Mouse (Mus musculus) neural tube, embryonic 11.5 days (tissue): Measurements from ENCODE around the gene Crebbp. TPM values are rescaled to one million over a fixed set of nuclear protein-coding genes. Genes with fewer than 3 reads are reported as not detected.

Experiments
- ATAC-seq: fragments of 200-750 bp; cut with Nextera tagmentation; 2 replicates; pipeline ENCODE4 v1.8.0; 2017; ENCODE audit warnings: moderate number of reproducible peaks, mild to moderate bottlenecking, moderate TSS enrichment, moderate library complexity; ENCODE audit not compliant: insufficient read depth, low FRiP score, low TSS enrichment
- DNase-seq: peaks from one replicate; pipeline ENCODE4 v3.0.0-alpha.2; 2015; ENCODE audit warnings: low spot score
- H3K27ac ChIP-seq: fragments of 300-500 bp; sonication (generic); 2 replicates; pipeline ENCODE4 v1.5.1; 2014; ENCODE audit warnings: low read depth, mild to moderate bottlenecking, low read length
- H3K27me3 ChIP-seq: fragments of 300-500 bp; sonication (generic); 2 replicates; pipeline ENCODE4 v1.6.1; 2014; ENCODE audit warnings: mild to moderate bottlenecking, low read length, mixed read lengths; ENCODE audit not compliant: control insufficient read depth, insufficient read depth
- H3K36me3 ChIP-seq: fragments of 300-500 bp; sonication (generic); 2 replicates; pipeline ENCODE4 v1.6.1; 2014; ENCODE audit warnings: mild to moderate bottlenecking, low read length, moderate library complexity, mixed read lengths; ENCODE audit not compliant: control insufficient read depth, insufficient read depth
- H3K4me1 ChIP-seq: fragments of 300-500 bp; sonication (generic); 2 replicates; pipeline ENCODE4 v1.6.1; 2014; ENCODE audit warnings: low read length, mixed read lengths; ENCODE audit not compliant: control insufficient read depth, insufficient read depth
- H3K4me2 ChIP-seq: fragments of 300-500 bp; sonication (generic); 2 replicates; pipeline ENCODE4 v1.6.1; 2014; ENCODE audit warnings: low read depth, mild to moderate bottlenecking, moderate library complexity
- H3K4me3 ChIP-seq: fragments of 300-500 bp; sonication (generic); 2 replicates; pipeline ENCODE4 v1.5.1; 2014; ENCODE audit warnings: low read depth, low read length
- H3K9ac ChIP-seq: fragments of 300-500 bp; sonication (generic); 2 replicates; pipeline ENCODE4 v1.6.1; 2014; ENCODE audit warnings: mild to moderate bottlenecking, low read length
- H3K9me3 ChIP-seq: fragments of 300-500 bp; sonication (generic); 2 replicates; pipeline ENCODE4 v1.6.1; 2016; ENCODE audit warnings: low read length; ENCODE audit not compliant: control insufficient read depth
- WGBS: fragments of 180-500 bp; shearing (Covaris S2); extraction: QIAGEN DNeasy Blood & Tissue Kit; methylation state at CpG from one replicate; pipeline ENCODE4 v1.1.7; 2014; 5-methylcytosine and 5-hydroxymethylcytosine counted together
- microRNA-seq: library from miRNA; unstranded; fragments of <30 nt; microRNA quantifications from one replicate; pipeline ENCODE4, GENCODE M21; 2016
- polyA plus RNA-seq: library from polyadenylated mRNA; unstranded; fragments of >200 nt; fragmentation: Nextera tagmentation; extraction: Ambion mirVana; gene quantifications from 2 replicates; pipeline ENCODE4 v1.2.1, GENCODE M21; 2014

The Crebbp gene
- polyA plus RNA-seq, 1 experiment from 2014 or later: 34.3 TPM

DNA sequence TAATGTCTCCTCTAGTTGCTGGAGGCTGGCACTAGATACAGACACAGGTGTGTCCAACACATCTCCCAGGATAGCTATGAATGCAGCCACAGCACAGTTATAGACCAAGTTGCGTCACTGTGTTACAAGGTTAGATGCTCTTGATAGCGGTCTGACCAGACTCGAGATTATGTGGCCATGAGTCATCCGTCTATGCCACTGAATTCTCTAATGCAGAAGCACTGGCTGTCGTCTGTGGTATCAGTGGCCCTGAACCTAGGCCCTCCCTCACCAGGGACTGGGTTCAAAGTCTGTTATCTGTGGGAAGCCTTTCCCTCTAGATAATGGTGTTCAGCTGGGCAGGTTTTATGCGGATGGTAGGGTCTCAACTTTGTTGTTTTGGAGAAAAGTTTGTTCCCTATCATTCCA is 181.5 kb downstream of the Crebbp start:
- H3K36me3 ChIP-seq: peaks cover 3% of the 10 kb centered on the region
- H3K4me2 ChIP-seq: no peak overlapping the region
- no peak overlapping the region for H3K9ac ChIP-seq
- no peaks in the 10 kb centered on the region for H3K4me1 ChIP-seq
- no peak for DNase-seq
- no peaks in the 10 kb centered on the region for H3K27me3 ChIP-seq
- no peaks in the 10 kb centered on the region for H3K9me3 ChIP-seq
- WGBS: 88% methylated on average over 6 of the region's 6 CpGs
- ATAC-seq: no peak
- no peak overlapping the region for H3K4me3 ChIP-seq
- no peak overlapping the region for H3K27ac ChIP-seq

DNA sequence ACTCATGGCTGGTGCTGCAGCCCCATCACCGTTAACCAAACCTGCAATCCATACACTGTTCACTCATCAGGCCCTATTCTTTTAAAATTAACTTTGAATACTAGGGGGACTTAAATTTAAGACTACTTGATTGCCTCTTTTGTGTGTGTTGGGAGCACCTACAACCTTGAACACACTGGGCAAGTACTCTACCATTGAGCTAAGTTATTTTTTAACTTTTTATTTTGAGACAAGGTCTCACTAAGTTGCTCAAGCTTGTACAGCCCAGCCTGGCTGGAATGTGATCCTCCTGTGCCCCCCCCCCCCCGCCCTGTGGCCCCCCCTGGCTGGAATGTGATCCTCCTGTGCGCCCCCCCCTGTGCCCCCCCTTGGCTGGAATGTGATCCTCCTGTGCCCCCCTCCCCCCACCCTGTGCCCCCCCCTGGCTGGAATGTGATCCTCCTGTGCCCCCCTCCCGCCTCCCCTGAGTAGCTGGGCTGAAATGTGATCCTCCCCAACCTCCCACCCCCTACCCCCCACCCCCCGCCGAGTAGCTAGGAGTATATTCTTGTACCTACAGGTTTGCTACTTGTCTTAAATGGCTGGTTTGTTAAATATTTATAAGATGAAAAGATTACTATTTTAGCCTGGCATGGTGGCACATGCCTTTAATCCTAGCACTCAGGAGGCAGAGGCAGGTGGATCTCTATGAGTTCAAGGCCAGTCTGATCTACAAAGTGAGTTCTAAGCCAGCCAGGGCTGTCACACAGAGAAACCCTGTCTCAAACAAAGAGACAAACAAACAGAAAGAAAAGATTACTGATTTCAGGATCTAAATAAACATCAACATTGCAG is 182.1 kb downstream of the Crebbp start:
- Histone ChIP-seq H3K4me2 (no peak overlapping the region), H3K4me1 (no peaks in the 10 kb centered on the region), H3K4me3 (no peak overlapping the region), H3K36me3 (peaks cover 3% of the 10 kb centered on the region), H3K27ac (no peak overlapping the region), H3K27me3 (no peaks in the 10 kb centered on the region), H3K9me3 (no peaks in the 10 kb centered on the region), H3K9ac (no peak overlapping the region)
- ATAC-seq (no peak), DNase-seq (no peak)
- 62% methylated on average over 5 of the region's 6 CpGs for WGBS

Small RNA genes lying within 50 kb of the gene (microRNA-seq; reads per million reads assigned to microRNA genes)
- not detected for gene Gm23413

Other genes starting within 250 kb of the Crebbp start
- gene Nlrc3, start 237.4 kb downstream of the Crebbp start, polyA plus RNA-seq: 0.92 and 1.1 TPM in 2 replicates
- 31.2 and 35.4 TPM in 2 replicates for gene Slx4, start 210.2 kb downstream of the Crebbp start, polyA plus RNA-seq
- gene Dnase1, start 177.1 kb downstream of the Crebbp start, polyA plus RNA-seq: 6.1 and 6.8 TPM in 2 replicates
- gene Trap1, start 136.2 kb downstream of the Crebbp start, polyA plus RNA-seq: 83.7 and 85.7 TPM in 2 replicates
- gene Adcy9, start 206.5 kb upstream of the Crebbp start, polyA plus RNA-seq: 1.8 and 2.5 TPM in 2 replicates